Mouse (Mus musculus) ES-E14 (cell line): ENCODE results near the gene Slc46a1. TPM values are rescaled to one million over a fixed set of nuclear protein-coding genes. Genes with fewer than 3 reads are reported as not detected.

Experiments used
- DNase-seq: peaks from one replicate; pipeline ENCODE4 v3.0.0-alpha.2; 2013; ENCODE audit warnings: low read depth, low spot score
- H3K27ac ChIP-seq: 2 replicates; pipeline ENCODE4 v1.5.1; 2012; ENCODE audit warnings: low read depth, mild to moderate bottlenecking, low read length, moderate library complexity, mixed read lengths; ENCODE audit not compliant: poor library complexity, insufficient read depth, severe bottlenecking
- H3K36me3 ChIP-seq: 2 replicates; pipeline ENCODE4 v1.6.1; 2012; ENCODE audit warnings: mild to moderate bottlenecking, low read length, moderate library complexity, mixed read lengths; ENCODE audit not compliant: control insufficient read depth, poor library complexity, insufficient read depth, severe bottlenecking
- H3K4me1 ChIP-seq, 2 experiments: fragments of 150-350 bp in 1 of 2; sonication (generic) in 1 of 2; 2 replicates each; pipeline ENCODE4 v1.6.1; 2012; ENCODE audit warnings: low read length in 2 of 2, mild to moderate bottlenecking in 1 of 2, mixed read lengths in 1 of 2; ENCODE audit not compliant: control insufficient read depth in 2 of 2, insufficient read depth in 2 of 2, poor library complexity in 1 of 2
- H3K4me3 ChIP-seq, 2 experiments: fragments of 150-350 bp in 1 of 2; sonication (generic) in 1 of 2; 2 replicates each; pipeline ENCODE4 v1.5.1; 2012; ENCODE audit warnings: low read length in 2 of 2, low read depth in 1 of 2, mild to moderate bottlenecking in 1 of 2, mixed read lengths in 1 of 2; ENCODE audit not compliant: insufficient read depth in 1 of 2, poor library complexity in 1 of 2, severe bottlenecking in 1 of 2
- H3K9ac ChIP-seq: 2 replicates; pipeline ENCODE4 v1.6.1; 2012; ENCODE audit warnings: low read depth, mild to moderate bottlenecking, low read length, mixed read lengths; ENCODE audit not compliant: poor library complexity, insufficient read depth, severe bottlenecking
- H3K9me3 ChIP-seq: fragments of 150-350 bp; sonication (generic); 2 replicates; pipeline ENCODE4 v1.6.1; 2012; ENCODE audit warnings: low read depth, mild to moderate bottlenecking, low read length; ENCODE audit not compliant: control insufficient read depth, insufficient read depth
- CHD2 ChIP-seq: IDR thresholded peaks from 2 replicates; pipeline ENCODE4 v1.6.1; 2014; ENCODE audit warnings: mild to moderate bottlenecking, low read depth, low read length, inconsistent platforms
- HCFC1 ChIP-seq: IDR thresholded peaks from 2 replicates; pipeline ENCODE4 v1.6.1; 2012; ENCODE audit warnings: low read length, inconsistent platforms, borderline replicate concordance; ENCODE audit not compliant: insufficient read depth
- MAFK ChIP-seq: IDR thresholded peaks from 2 replicates; pipeline ENCODE4 v1.6.1; 2014; ENCODE audit warnings: mild to moderate bottlenecking, low read depth, low read length, inconsistent platforms; ENCODE audit not compliant: insufficient read depth
- ZC3H11A ChIP-seq: IDR thresholded peaks from 2 replicates; pipeline ENCODE4 v1.6.1; 2012; ENCODE audit warnings: low read depth, mild to moderate bottlenecking, inconsistent platforms, low read length, borderline replicate concordance
- ZNF384 ChIP-seq: IDR thresholded peaks from 2 replicates; pipeline ENCODE4 v1.6.1; 2012; ENCODE audit warnings: low read depth, low read length, inconsistent platforms
- in situ Hi-C, 2 experiments: fragments of 600-800 bp; cut with MboI; formaldehyde crosslinking; loops; one replicate each; pipeline ENCODE4 v1.15.1; 2025; ENCODE audit warnings: low sequenced_read_pairs in 2 of 2, inconsistent platforms in 1 of 2; ENCODE audit not compliant: unreplicated experiment in 2 of 2
- total RNA-seq: library from RNA; depleted of rRNA; stranded (reverse); fragments of 300-350 nt; gene quantifications from 2 replicates; pipeline ENCODE4 v1.2.3, GENCODE M21; 2012

The Slc46a1 gene
- total RNA-seq, 1 experiment: 21.4 TPM

DNA sequence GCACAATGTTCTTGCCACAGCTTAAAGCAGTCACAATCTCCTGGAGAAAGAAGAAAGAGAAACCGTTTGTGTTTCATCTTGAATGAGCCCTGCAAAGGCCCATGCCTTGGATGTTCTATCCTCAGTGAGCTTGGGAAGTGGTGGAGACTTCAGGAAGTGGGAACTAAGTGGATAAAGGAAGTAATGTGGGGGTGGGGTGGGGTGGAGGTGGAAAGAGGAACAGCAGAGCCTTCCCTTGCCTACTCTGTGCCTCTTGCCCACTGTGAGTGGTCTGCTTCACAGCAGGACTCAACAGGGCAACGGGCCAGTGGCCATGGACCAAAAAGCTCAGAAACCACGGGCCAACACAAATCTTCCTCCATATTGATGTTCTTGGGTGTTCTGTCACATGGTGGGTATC lies 9.8 kb downstream of the Slc46a1 start:
- no peak for DNase-seq
- Histone ChIP-seq H3K9me3 (no peaks in the 10 kb centered on the region), H3K36me3 (no peaks in the 10 kb centered on the region; the same call in 1 of the 2 replicates), H3K9ac (no peak overlapping the region), H3K27ac (no peak overlapping the region), H3K4me3 (no peak overlapping the region), H3K4me1 (no peaks in the 10 kb centered on the region)
- no peak for TF ChIP-seq MAFK
- TF ChIP-seq CHD2: no peak
- TF ChIP-seq HCFC1: no peak
- TF ChIP-seq ZC3H11A: no peak
- TF ChIP-seq ZNF384: no peak
- in situ Hi-C loops: no loop called here

- H3K4me3 ChIP-seq: peak overlapping the region; percentile 58 to 68
Observed at GRCm38 (mm10) chr11:78483639-78484038, 18.1 kb downstream of the Slc46a1 start.

GRCm38 (mm10) chr11:78488168-78488567 lies 22.7 kb downstream of the Slc46a1 start:
- H3K4me1 ChIP-seq: peaks cover 4 to 6% of the 10 kb centered on the region in 2 experiments; a peak in 2 of 4 replicates
- peak overlapping the region; percentile 40 to 49; a peak in 3 of 4 replicates for H3K4me3 ChIP-seq
- TF ChIP-seq ZNF384 (no peak), ZC3H11A (no peak), MAFK (no peak), CHD2 (no peak), HCFC1 (no peak)
- H3K9me3 ChIP-seq: no peaks in the 10 kb centered on the region
- H3K9ac ChIP-seq: no peak overlapping the region
- peak; percentile 78 for DNase-seq
- H3K27ac ChIP-seq: no peak overlapping the region
- no peaks in the 10 kb centered on the region for H3K36me3 ChIP-seq
- in situ Hi-C loops: no loop called here

More at GRCm38 (mm10) chr11:78483639-78484038, 18.1 kb downstream of the Slc46a1 start:
- H3K4me1 ChIP-seq: peaks cover 0 to 6% of the 10 kb centered on the region in 2 experiments; a peak in 1 of 4 replicates
- no peaks in the 10 kb centered on the region for H3K9me3 ChIP-seq
- peak overlapping the region; percentile 40; the same call in 1 of the 2 replicates for H3K9ac ChIP-seq
- H3K27ac ChIP-seq: no peak overlapping the region
- in situ Hi-C loops: no loop called here
- TF ChIP-seq HCFC1 (no peak), ZC3H11A (no peak), CHD2 (no peak), MAFK (no peak), ZNF384 (no peak)
- H3K36me3 ChIP-seq: no peaks in the 10 kb centered on the region; the same call in 1 of the 2 replicates
- no peak for DNase-seq

GRCm38 (mm10) chr11:78490781-78491241 lies 25.3 kb downstream of the Slc46a1 start:
- TF ChIP-seq ZNF384 (no peak), HCFC1 (no peak), MAFK (no peak), ZC3H11A (no peak), CHD2 (no peak)
- in situ Hi-C loops: no loop called here
- peak overlapping the region; percentile 49 to 52 for H3K4me3 ChIP-seq
- no peaks in the 10 kb centered on the region for H3K9me3 ChIP-seq
- peak overlapping the region; percentile 66 for H3K9ac ChIP-seq
- H3K27ac ChIP-seq: no peak overlapping the region
- peaks cover 4 to 6% of the 10 kb centered on the region in 2 experiments; a peak in 2 of 4 replicates for H3K4me1 ChIP-seq
- no peak for DNase-seq
- no peaks in the 10 kb centered on the region for H3K36me3 ChIP-seq

DNA sequence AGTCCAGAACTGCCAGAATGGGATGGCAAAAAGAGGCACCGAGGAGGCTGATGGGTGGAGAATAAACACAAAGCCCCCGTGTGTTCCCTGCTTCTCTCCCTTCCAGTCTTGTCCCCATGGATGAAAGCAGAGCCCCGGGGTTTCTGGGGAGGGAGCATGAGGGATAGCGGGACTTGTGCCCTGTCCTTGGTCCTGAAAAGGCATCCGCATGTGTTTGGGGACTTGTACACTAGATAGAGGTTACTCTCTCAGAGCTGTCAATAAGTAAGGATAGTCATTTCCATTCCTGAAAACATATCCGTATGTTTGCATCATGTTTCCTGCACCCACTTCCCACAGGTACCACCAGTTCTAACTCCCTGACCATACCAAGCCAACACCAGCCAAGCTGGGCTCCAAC lies 30.4 kb downstream of the Slc46a1 start:
- no peak overlapping the region for H3K27ac ChIP-seq
- no peaks in the 10 kb centered on the region for H3K9me3 ChIP-seq
- TF ChIP-seq HCFC1: no peak
- DNase-seq: peak; percentile 63
- H3K4me3 ChIP-seq: no peak overlapping the region
- in situ Hi-C loops: no loop called here
- no peaks in the 10 kb centered on the region for H3K36me3 ChIP-seq
- no peak overlapping the region for H3K9ac ChIP-seq
- peaks cover 2 to 4% of the 10 kb centered on the region in 2 experiments; a peak in 2 of 4 replicates for H3K4me1 ChIP-seq
